Mouse (Mus musculus) forebrain, embryonic 11.5 days (tissue): ENCODE measurements around the gene 4930522H14Rik. TPM values are rescaled to one million over a fixed set of nuclear protein-coding genes. Genes with fewer than 3 reads are reported as not detected.

ENCODE experiments used
- ATAC-seq: fragments of 200-750 bp; cut with Nextera tagmentation; replicated peaks from 2 replicates; pipeline ENCODE4 v1.8.0; 2017; ENCODE audit warnings: moderate TSS enrichment; ENCODE audit not compliant: low FRiP score
- DNase-seq: peaks from one replicate; pipeline ENCODE4 v3.0.0-alpha.2; 2017; ENCODE audit warnings: low spot score
- H3K27ac ChIP-seq: fragments of 300-500 bp; sonication (generic); 2 replicates; pipeline ENCODE4 v1.5.1; 2014; ENCODE audit warnings: low read depth, low read length
- H3K27me3 ChIP-seq: fragments of 300-500 bp; sonication (generic); 2 replicates; pipeline ENCODE4 v1.6.1; 2014; ENCODE audit warnings: mild to moderate bottlenecking, low read length, mixed read lengths; ENCODE audit not compliant: control insufficient read depth, insufficient read depth
- H3K36me3 ChIP-seq: fragments of 300-500 bp; sonication (generic); 2 replicates; pipeline ENCODE4 v1.6.1; 2014; ENCODE audit warnings: mild to moderate bottlenecking, low read length, moderate library complexity, mixed read lengths; ENCODE audit not compliant: control insufficient read depth, insufficient read depth
- H3K4me1 ChIP-seq: fragments of 300-500 bp; sonication (generic); replicated peaks from 2 replicates; pipeline ENCODE4 v1.6.1; 2014; ENCODE audit warnings: low read length, mixed read lengths; ENCODE audit not compliant: control insufficient read depth, insufficient read depth
- H3K4me2 ChIP-seq: fragments of 300-500 bp; sonication (generic); 2 replicates; pipeline ENCODE4 v1.6.1; 2014; ENCODE audit warnings: low read depth, mild to moderate bottlenecking, low read length, moderate library complexity, mixed read lengths; ENCODE audit not compliant: severe bottlenecking
- H3K4me3 ChIP-seq: fragments of 300-500 bp; sonication (generic); 2 replicates; pipeline ENCODE4 v1.5.1; 2014; ENCODE audit warnings: low read depth, low read length
- H3K9ac ChIP-seq: fragments of 300-500 bp; sonication (generic); 2 replicates; pipeline ENCODE4 v1.6.1; 2014; ENCODE audit warnings: low read length
- H3K9me3 ChIP-seq: fragments of 300-500 bp; sonication (generic); 2 replicates; pipeline ENCODE4 v1.6.1; 2016; ENCODE audit warnings: low read length, mixed read lengths; ENCODE audit not compliant: control insufficient read depth
- WGBS: fragments of 180-500 bp; shearing (Covaris S2); extraction: QIAGEN DNeasy Blood & Tissue Kit; methylation state at CpG from one replicate; pipeline ENCODE4 v1.1.7; 2014; 5-methylcytosine and 5-hydroxymethylcytosine counted together
- polyA plus RNA-seq: library from polyadenylated mRNA; unstranded; fragments of >200 nt; fragmentation: Nextera tagmentation; extraction: Ambion mirVana; gene quantifications from 2 replicates; pipeline ENCODE4 v1.2.1, GENCODE M21; 2014

The 4930522H14Rik gene
- polyA plus RNA-seq, 1 experiment from 2014 or later = not detected

GRCm38 (mm10) chr4:109482701-109483100 is 48.4 kb downstream of the 4930522H14Rik start:
- H3K9ac ChIP-seq = no peak overlapping the region
- H3K27ac ChIP-seq = no peak overlapping the region
- no peaks in the 10 kb centered on the region for H3K9me3 ChIP-seq
- DNase-seq (no peak), ATAC-seq (no peak)
- no peaks in the 10 kb centered on the region for H3K36me3 ChIP-seq
- H3K4me1 ChIP-seq = no peaks in the 10 kb centered on the region
- H3K4me3 ChIP-seq = no peak overlapping the region
- H3K4me2 ChIP-seq = no peak overlapping the region
- H3K27me3 ChIP-seq = no peaks in the 10 kb centered on the region
- 89% methylated on average over 1 of the region's 1 CpGs for WGBS

GRCm38 (mm10) chr4:109481424-109481823 is 49.7 kb downstream of the 4930522H14Rik start:
- no peaks in the 10 kb centered on the region for H3K27me3 ChIP-seq
- no peaks in the 10 kb centered on the region for H3K9me3 ChIP-seq
- ATAC-seq = no peak
- 88% methylated on average over 2 of the region's 2 CpGs for WGBS
- no peak for DNase-seq
- no peak overlapping the region for H3K27ac ChIP-seq
- H3K4me2 ChIP-seq = no peak overlapping the region
- H3K4me3 ChIP-seq = no peak overlapping the region
- H3K4me1 ChIP-seq = no peaks in the 10 kb centered on the region
- no peak overlapping the region for H3K9ac ChIP-seq
- H3K36me3 ChIP-seq = no peaks in the 10 kb centered on the region

GRCm38 (mm10) chr4:109477454-109477853 is 53.6 kb downstream of the 4930522H14Rik start:
- DNase-seq (no peak), ATAC-seq (no peak)
- Histone ChIP-seq H3K9me3 (no peaks in the 10 kb centered on the region), H3K4me2 (no peak overlapping the region), H3K4me3 (no peak overlapping the region), H3K9ac (no peak overlapping the region), H3K27ac (no peak overlapping the region), H3K27me3 (no peaks in the 10 kb centered on the region), H3K36me3 (no peaks in the 10 kb centered on the region), H3K4me1 (peaks cover 5% of the 10 kb centered on the region; the same call in 1 of the 2 replicates)
- 91% methylated on average over 3 of the region's 3 CpGs for WGBS

GRCm38 (mm10) chr4:109476554-109477014 is 54.5 kb downstream of the 4930522H14Rik start:
- Histone ChIP-seq H3K4me2 (peak overlapping the region; percentile 70), H3K27me3 (no peaks in the 10 kb centered on the region), H3K4me3 (peak overlapping the region; percentile 72), H3K9ac (peak overlapping the region; percentile 88), H3K27ac (peak overlapping the region; percentile 90), H3K36me3 (no peaks in the 10 kb centered on the region), H3K9me3 (no peaks in the 10 kb centered on the region), H3K4me1 (peaks cover 5% of the 10 kb centered on the region; the same call in 1 of the 2 replicates)
- under 1% methylated on average over 36 of the region's 39 CpGs for WGBS
- DNase-seq (peak; percentile 96), ATAC-seq (peak; percentile 99)

GRCm38 (mm10) chr4:109475577-109476553 is 55.2 kb downstream of the 4930522H14Rik start:
- Histone ChIP-seq H3K27me3 (no peaks in the 10 kb centered on the region), H3K4me2 (peak overlapping the region; percentile 70), H3K36me3 (no peaks in the 10 kb centered on the region), H3K4me1 (peaks cover 5% of the 10 kb centered on the region; the same call in 1 of the 2 replicates), H3K4me3 (peak overlapping the region; percentile 72), H3K27ac (peak overlapping the region; percentile 90), H3K9me3 (no peaks in the 10 kb centered on the region), H3K9ac (peak overlapping the region; percentile 88)
- peak; percentile 81 for DNase-seq
- peak; percentile 85 for ATAC-seq
- WGBS = under 1% methylated on average over 50 of the region's 68 CpGs

GRCm38 (mm10) chr4:109475078-109475477 is 56.0 kb downstream of the 4930522H14Rik start:
- Histone ChIP-seq H3K27ac (no peak overlapping the region), H3K4me3 (peak overlapping the region; percentile 72), H3K4me2 (peak overlapping the region; percentile 70; the same call in 1 of the 2 replicates), H3K27me3 (no peaks in the 10 kb centered on the region), H3K4me1 (peaks cover 5% of the 10 kb centered on the region; the same call in 1 of the 2 replicates), H3K9ac (no peak overlapping the region), H3K9me3 (no peaks in the 10 kb centered on the region), H3K36me3 (no peaks in the 10 kb centered on the region)
- WGBS = 61% methylated on average over 2 of the region's 2 CpGs
- DNase-seq = no peak
- no peak for ATAC-seq

GRCm38 (mm10) chr4:109472566-109472965 is 58.5 kb downstream of the 4930522H14Rik start:
- Histone ChIP-seq H3K4me2 (no peak overlapping the region), H3K27me3 (no peaks in the 10 kb centered on the region), H3K9ac (no peak overlapping the region), H3K4me3 (no peak overlapping the region), H3K9me3 (no peaks in the 10 kb centered on the region), H3K36me3 (no peaks in the 10 kb centered on the region), H3K4me1 (peaks cover 5% of the 10 kb centered on the region; the same call in 1 of the 2 replicates), H3K27ac (no peak overlapping the region)
- DNase-seq = no peak
- no peak for ATAC-seq
- 92% methylated on average over 3 of the region's 3 CpGs for WGBS

- Histone ChIP-seq H3K4me1 (peaks cover 5% of the 10 kb centered on the region; the same call in 1 of the 2 replicates), H3K27ac (no peak overlapping the region), H3K4me3 (no peak overlapping the region), H3K36me3 (no peaks in the 10 kb centered on the region), H3K9me3 (no peaks in the 10 kb centered on the region), H3K9ac (no peak overlapping the region), H3K4me2 (no peak overlapping the region), H3K27me3 (no peaks in the 10 kb centered on the region)
- ATAC-seq = no peak
- DNase-seq = no peak
These were observed 59.5 kb downstream of the 4930522H14Rik start for GRCm38 (mm10) chr4:109471606-109472005.
